Comparison of ENCODE assay signal across 8 mouse cellular contexts in genomic region chr11:120727564-120727963, GRCm38 (mm10). TPM values are rescaled to one million over a fixed set of nuclear protein-coding genes. Genes with fewer than 3 reads are reported as not detected.
A peak's percentile ranks its signal among the peaks of the same experiment; 100 is the strongest.
DNase-seq lines count a peak whose midpoint lies in the region; ATAC-seq lines count a peak whose summit lies in the region.

No protein-coding gene starts in this region.

- ATAC-seq in heart, embryonic 13.5 days (ENCODE audit: extremely low read depth, insufficient number of reproducible peaks, low FRiP score, low TSS enrichment), result no peak
- ATAC-seq in megakaryocyte, adult 5-6 weeks (ENCODE audit: poor library complexity, severe bottlenecking), result no peak
- ATAC-seq in hindbrain, embryonic 15.5 days (ENCODE audit: low FRiP score, low read depth), result no peak
- no peak for ATAC-seq in neural tube, embryonic 12.5 days (ENCODE audit: low FRiP score, low read depth)
- ATAC-seq in megakaryocyte progenitor cell, adult 5-6 weeks (replicated peaks; ENCODE audit: poor library complexity), result no peak

- no peak for DNase-seq in heart, postnatal 25 days (ENCODE audit: low spot score)
- no peak for DNase-seq in urinary bladder, postnatal 4 days (ENCODE audit: low spot score in 2 of 2)

- WGBS in heart, embryonic 13.5 days, result 58% methylated on average over 11 of the region's 12 CpGs
- WGBS in hindbrain, embryonic 15.5 days, result 61% methylated on average over 12 of the region's 12 CpGs
- 63% methylated on average over 12 of the region's 12 CpGs for WGBS in neural tube, embryonic 12.5 days

- H3K27ac ChIP-seq in heart, embryonic 13.5 days (replicated peaks), result no peak overlapping the region
- no peak overlapping the region for H3K27ac ChIP-seq in hindbrain, embryonic 15.5 days (replicated peaks)
- H3K27ac ChIP-seq in neural tube, embryonic 12.5 days, result no peak overlapping the region

- H3K9me3 ChIP-seq in heart, embryonic 13.5 days, result no peaks in the 10 kb centered on the region
- H3K9me3 ChIP-seq in megakaryocyte, embryonic 14.5 days, result no peaks in the 10 kb centered on the region
- H3K9me3 ChIP-seq in hindbrain, embryonic 15.5 days, result no peaks in the 10 kb centered on the region
- H3K9me3 ChIP-seq in neural tube, embryonic 12.5 days, result no peaks in the 10 kb centered on the region

- H3K4me3 ChIP-seq in heart, embryonic 13.5 days, result no peak overlapping the region
- peak overlapping the region; percentile 100 for H3K4me3 ChIP-seq in megakaryocyte, embryonic 14.5 days (replicated peaks)
- H3K4me3 ChIP-seq in hindbrain, embryonic 15.5 days, result 0 out of 2 replicates have a peak overlapping the region, but pooled peaks have one; percentile 49
- H3K4me3 ChIP-seq in neural tube, embryonic 12.5 days, result no peak overlapping the region

- no peak overlapping the region for H3K9ac ChIP-seq in heart, embryonic 13.5 days
- no peak overlapping the region for H3K9ac ChIP-seq in hindbrain, embryonic 15.5 days
- no peak overlapping the region for H3K9ac ChIP-seq in neural tube, embryonic 12.5 days

- intact Hi-C loops in heart, postnatal 25 days (cut with DNase I), result no loop called here

- no peaks in the 10 kb centered on the region for H3K36me3 ChIP-seq in heart, embryonic 13.5 days
- H3K36me3 ChIP-seq in megakaryocyte, embryonic 14.5 days (replicated peaks; ENCODE audit: low read length), result peaks cover 26% of the 10 kb centered on the region
- H3K36me3 ChIP-seq in hindbrain, embryonic 15.5 days, result no peaks in the 10 kb centered on the region
- peaks cover 5% of the 10 kb centered on the region; the same call in 1 of the 2 replicates for H3K36me3 ChIP-seq in neural tube, embryonic 12.5 days

- H3K4me1 ChIP-seq in heart, embryonic 13.5 days, result peaks cover 22% of the 10 kb centered on the region
- peaks cover 56% of the 10 kb centered on the region for H3K4me1 ChIP-seq in megakaryocyte, embryonic 14.5 days
- peaks cover 22% of the 10 kb centered on the region for H3K4me1 ChIP-seq in hindbrain, embryonic 15.5 days (replicated peaks)
- peaks cover 16% of the 10 kb centered on the region for H3K4me1 ChIP-seq in neural tube, embryonic 12.5 days

- peak overlapping the region; percentile 79 for H3K4me2 ChIP-seq in heart, embryonic 13.5 days
- peak overlapping the region; percentile 94; the same call in 1 of the 2 replicates for H3K4me2 ChIP-seq in hindbrain, embryonic 15.5 days
- H3K4me2 ChIP-seq in neural tube, embryonic 12.5 days (replicated peaks), result peak overlapping the region; percentile 92

- H3K27me3 ChIP-seq in heart, embryonic 13.5 days (replicated peaks), result peaks cover 68% of the 10 kb centered on the region
- peaks cover 41% of the 10 kb centered on the region for H3K27me3 ChIP-seq in megakaryocyte, embryonic 14.5 days (replicated peaks)
- no peaks in the 10 kb centered on the region for H3K27me3 ChIP-seq in hindbrain, embryonic 15.5 days
- H3K27me3 ChIP-seq in neural tube, embryonic 12.5 days (replicated peaks), result peaks cover 12% of the 10 kb centered on the region; the same call in 1 of the 2 replicates

RNA-seq across cellular contexts. Expression of gene Dcxr, which starts 0.5 kb away (rescaled TPM):
- polyA plus RNA-seq in heart, embryonic 13.5 days (2015; fragmentation: Nextera tagmentation; extraction: Ambion mirVana), result 7.5 and 7.6 TPM in 2 replicates
- total RNA-seq in heart, postnatal 25 days (2021), result 1 to 10 TPM; 6.8 to 7.5 TPM
- 100 and 241 TPM in 2 replicates for polyA plus RNA-seq in megakaryocyte, embryonic 14.5 days (2012; ENCODE audit: insufficient read depth, low replicate concordance)
- 24.9 and 30.0 TPM in 2 replicates for total RNA-seq in megakaryocyte, adult 5-6 weeks (2015)
- total RNA-seq in megakaryocyte, adult 5-6 weeks (2017), result 20.0 and 25.0 TPM in 2 replicates
- polyA plus RNA-seq in hindbrain, embryonic 15.5 days (2015; fragmentation: Nextera tagmentation; extraction: Ambion mirVana), result 8.8 and 10.4 TPM in 2 replicates
- polyA plus RNA-seq in neural tube, embryonic 12.5 days (2016; fragmentation: Nextera tagmentation; extraction: Ambion mirVana), result 12.3 and 16.7 TPM in 2 replicates
- total RNA-seq in megakaryocyte progenitor cell, adult 5-6 weeks (2015), result 16.3 and 18.7 TPM in 2 replicates
- 16.5 and 17.1 TPM in 2 replicates for total RNA-seq in megakaryocyte progenitor cell, adult 5-6 weeks (2017)

RNA-seq across cellular contexts. Expression of gene Cbr2, which starts 4.3 kb away (rescaled TPM):
- 2.1 and 3.8 TPM in 2 replicates for polyA plus RNA-seq in heart, embryonic 13.5 days (2015; fragmentation: Nextera tagmentation; extraction: Ambion mirVana)
- total RNA-seq in heart, postnatal 25 days (2021), result 10 to 100 TPM; 16.7 to 22.1 TPM
- polyA plus RNA-seq in megakaryocyte, embryonic 14.5 days (2012; ENCODE audit: insufficient read depth, low replicate concordance), result 2.1 TPM in 1 of 2 replicates, not detected in the other
- 7.6 and 8.5 TPM in 2 replicates for total RNA-seq in megakaryocyte, adult 5-6 weeks (2015)
- 1.7 and 8.9 TPM in 2 replicates for total RNA-seq in megakaryocyte, adult 5-6 weeks (2017)
- polyA plus RNA-seq in hindbrain, embryonic 15.5 days (2015; fragmentation: Nextera tagmentation; extraction: Ambion mirVana), result 0.97 and 2.1 TPM in 2 replicates
- 0.95 and 1.6 TPM in 2 replicates for polyA plus RNA-seq in neural tube, embryonic 12.5 days (2016; fragmentation: Nextera tagmentation; extraction: Ambion mirVana)
- not detected in 2 replicates for total RNA-seq in megakaryocyte progenitor cell, adult 5-6 weeks (2015)
- 1.3 TPM in 1 of 2 replicates, not detected in the other for total RNA-seq in megakaryocyte progenitor cell, adult 5-6 weeks (2017)

RNA-seq across cellular contexts. Expression of gene Rac3, which starts 6.3 kb away (rescaled TPM):
- polyA plus RNA-seq in heart, embryonic 13.5 days (2015; fragmentation: Nextera tagmentation; extraction: Ambion mirVana), result 6.4 and 9.8 TPM in 2 replicates
- 1 to 10 TPM; 1.2 to 1.8 TPM for total RNA-seq in heart, postnatal 25 days (2021)
- polyA plus RNA-seq in megakaryocyte, embryonic 14.5 days (2012; ENCODE audit: insufficient read depth, low replicate concordance), result 1.8 and 2.3 TPM in 2 replicates
- total RNA-seq in megakaryocyte, adult 5-6 weeks (2015), result 0.25 and 0.83 TPM in 2 replicates
- total RNA-seq in megakaryocyte, adult 5-6 weeks (2017), result 1.4 TPM in 1 of 2 replicates, not detected in the other
- polyA plus RNA-seq in hindbrain, embryonic 15.5 days (2015; fragmentation: Nextera tagmentation; extraction: Ambion mirVana), result 540 and 587 TPM in 2 replicates
- polyA plus RNA-seq in neural tube, embryonic 12.5 days (2016; fragmentation: Nextera tagmentation; extraction: Ambion mirVana), result 118 and 119 TPM in 2 replicates
- 0.44 and 0.76 TPM in 2 replicates for total RNA-seq in megakaryocyte progenitor cell, adult 5-6 weeks (2015)
- total RNA-seq in megakaryocyte progenitor cell, adult 5-6 weeks (2017), result 0.25 TPM in 1 of 2 replicates, not detected in the other

RNA-seq across cellular contexts. Expression of gene Lrrc45, which starts 13.8 kb away (rescaled TPM):
- 27.8 and 28.1 TPM in 2 replicates for polyA plus RNA-seq in heart, embryonic 13.5 days (2015; fragmentation: Nextera tagmentation; extraction: Ambion mirVana)
- total RNA-seq in heart, postnatal 25 days (2021), result 1 to 10 TPM; 5.6 to 6.2 TPM
- polyA plus RNA-seq in megakaryocyte, embryonic 14.5 days (2012; ENCODE audit: insufficient read depth, low replicate concordance), result 10.0 and 23.5 TPM in 2 replicates
- total RNA-seq in megakaryocyte, adult 5-6 weeks (2015), result 6.3 and 7.2 TPM in 2 replicates
- total RNA-seq in megakaryocyte, adult 5-6 weeks (2017), result 21.0 and 21.6 TPM in 2 replicates
- polyA plus RNA-seq in hindbrain, embryonic 15.5 days (2015; fragmentation: Nextera tagmentation; extraction: Ambion mirVana), result 74.9 and 81.2 TPM in 2 replicates
- 70.9 and 72.6 TPM in 2 replicates for polyA plus RNA-seq in neural tube, embryonic 12.5 days (2016; fragmentation: Nextera tagmentation; extraction: Ambion mirVana)
- 10.6 and 11.0 TPM in 2 replicates for total RNA-seq in megakaryocyte progenitor cell, adult 5-6 weeks (2015)
- total RNA-seq in megakaryocyte progenitor cell, adult 5-6 weeks (2017), result 37.6 and 42.3 TPM in 2 replicates

RNA-seq across cellular contexts. Expression of gene Cenpx, which starts 14.0 kb away (rescaled TPM):
- 120 and 122 TPM in 2 replicates for polyA plus RNA-seq in heart, embryonic 13.5 days (2015; fragmentation: Nextera tagmentation; extraction: Ambion mirVana)
- total RNA-seq in heart, postnatal 25 days (2021), result 10 to 100 TPM; 31.2 to 35.7 TPM
- polyA plus RNA-seq in megakaryocyte, embryonic 14.5 days (2012; ENCODE audit: insufficient read depth, low replicate concordance), result 93.0 and 128 TPM in 2 replicates
- total RNA-seq in megakaryocyte, adult 5-6 weeks (2015), result 84.6 and 95.8 TPM in 2 replicates
- 67.0 and 71.5 TPM in 2 replicates for total RNA-seq in megakaryocyte, adult 5-6 weeks (2017)
- polyA plus RNA-seq in hindbrain, embryonic 15.5 days (2015; fragmentation: Nextera tagmentation; extraction: Ambion mirVana), result 107 and 109 TPM in 2 replicates
- polyA plus RNA-seq in neural tube, embryonic 12.5 days (2016; fragmentation: Nextera tagmentation; extraction: Ambion mirVana), result 108 and 114 TPM in 2 replicates
- total RNA-seq in megakaryocyte progenitor cell, adult 5-6 weeks (2015), result 116 and 136 TPM in 2 replicates
- total RNA-seq in megakaryocyte progenitor cell, adult 5-6 weeks (2017), result 100 and 106 TPM in 2 replicates

Comparison
In these comparisons a context has a peak if more than half of its experiments do, and no peak if none do; other contexts are left out.
1. H3K4me3 ChIP-seq: peak in megakaryocyte, embryonic 14.5 days (single experiment) and hindbrain, embryonic 15.5 days (single experiment); none in heart, embryonic 13.5 days (single experiment) and neural tube, embryonic 12.5 days (single experiment).
2. RNA of gene Rac3, which starts 6.3 kb away (polyA plus RNA-seq): 540 to 587 TPM in hindbrain, embryonic 15.5 days and 118 to 119 TPM in neural tube, embryonic 12.5 days; 6.4 to 9.8 TPM in heart, embryonic 13.5 days and 1.8 to 2.3 TPM in megakaryocyte, embryonic 14.5 days; every median in the first group is over 10 times any median in the second.
3. Peak in every context shown above with its lines, with median percentiles within 50 percentile points of each other: H3K4me2 ChIP-seq.